Mouse (Mus musculus) spleen, postnatal 36 days (tissue): ENCODE results near the gene Elk4.

ENCODE experiments used
- DNase-seq, 2 experiments: peaks; one replicate each; pipeline ENCODE4 v3.0.0; 2022; ENCODE audit warnings: low spot score in 2 of 2, mixed read lengths in 1 of 2

Elk4 gene

DNA sequence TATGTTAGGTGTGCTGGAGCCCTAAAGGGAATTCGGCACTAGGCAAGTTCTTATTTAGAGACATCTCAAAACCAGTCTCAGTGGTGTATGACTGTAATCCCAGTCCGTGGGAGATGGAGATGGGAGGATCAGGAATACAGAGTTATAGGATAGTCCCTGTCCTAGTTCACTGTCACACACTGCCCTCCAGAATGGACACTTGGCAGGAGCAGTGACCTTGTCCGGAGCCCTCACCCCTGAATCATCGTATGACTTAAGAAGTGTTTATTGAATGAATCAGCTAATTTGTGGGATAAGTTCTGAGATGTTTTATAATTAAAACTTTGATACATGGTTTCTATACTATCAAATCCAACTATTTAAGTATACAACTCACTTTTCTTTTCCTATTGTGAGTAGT lies 55.7 kb downstream of the Elk4 start:
- no peak for DNase-seq

DNA sequence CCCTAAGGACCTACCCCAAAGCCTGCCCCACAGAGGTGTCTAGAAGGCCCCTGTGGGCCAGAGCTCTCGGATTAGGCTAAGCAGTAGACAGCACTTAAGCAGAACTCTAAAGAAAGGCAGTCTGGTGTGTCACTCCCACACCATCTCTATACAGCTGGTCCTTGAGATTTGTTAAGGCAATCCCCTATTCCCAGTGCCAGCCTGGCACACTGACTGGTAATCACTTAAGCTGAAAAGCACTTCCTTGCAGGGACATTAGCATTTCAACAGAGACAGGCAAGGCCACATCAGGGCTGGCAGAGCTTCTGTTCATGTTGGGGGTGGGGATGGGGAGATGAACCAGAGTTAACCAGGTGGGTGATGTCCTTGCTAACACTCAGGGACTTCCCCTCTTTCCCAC lies 57.6 kb downstream of the Elk4 start:
- DNase-seq: no peak

DNA sequence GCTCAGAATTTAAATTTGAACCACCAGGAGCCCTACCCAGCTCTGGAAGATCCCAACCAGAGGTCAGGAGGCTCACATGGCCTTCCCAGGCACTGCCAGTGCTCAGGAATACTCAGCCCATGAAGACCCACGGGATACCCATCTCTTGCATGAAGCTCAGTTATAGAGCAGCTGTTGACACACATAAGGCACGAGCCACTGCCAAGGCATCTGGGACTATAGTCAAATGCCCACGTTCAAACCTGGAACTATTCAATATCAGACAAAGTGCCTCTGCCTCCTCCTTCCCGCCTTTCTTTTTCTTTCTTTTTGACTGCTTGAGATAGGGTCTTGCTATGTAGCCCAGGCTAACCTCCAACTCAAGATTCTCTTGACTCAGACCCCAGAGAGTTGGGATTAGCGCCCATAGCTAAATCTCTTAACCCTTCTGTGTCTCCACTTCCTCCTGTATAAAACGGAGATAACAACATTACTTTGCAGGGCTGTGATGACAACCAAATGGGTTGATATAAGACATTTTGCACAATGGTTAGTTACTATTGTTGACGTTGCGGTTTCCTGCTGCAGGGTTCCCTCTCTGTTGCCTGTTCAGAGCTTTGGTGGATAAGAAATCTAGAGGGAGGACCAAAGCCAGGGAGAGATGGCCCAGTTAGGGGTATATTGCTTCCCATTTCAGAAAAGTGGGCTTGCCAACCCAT lies 58.2 kb downstream of the Elk4 start:
- DNase-seq: no peak

DNA sequence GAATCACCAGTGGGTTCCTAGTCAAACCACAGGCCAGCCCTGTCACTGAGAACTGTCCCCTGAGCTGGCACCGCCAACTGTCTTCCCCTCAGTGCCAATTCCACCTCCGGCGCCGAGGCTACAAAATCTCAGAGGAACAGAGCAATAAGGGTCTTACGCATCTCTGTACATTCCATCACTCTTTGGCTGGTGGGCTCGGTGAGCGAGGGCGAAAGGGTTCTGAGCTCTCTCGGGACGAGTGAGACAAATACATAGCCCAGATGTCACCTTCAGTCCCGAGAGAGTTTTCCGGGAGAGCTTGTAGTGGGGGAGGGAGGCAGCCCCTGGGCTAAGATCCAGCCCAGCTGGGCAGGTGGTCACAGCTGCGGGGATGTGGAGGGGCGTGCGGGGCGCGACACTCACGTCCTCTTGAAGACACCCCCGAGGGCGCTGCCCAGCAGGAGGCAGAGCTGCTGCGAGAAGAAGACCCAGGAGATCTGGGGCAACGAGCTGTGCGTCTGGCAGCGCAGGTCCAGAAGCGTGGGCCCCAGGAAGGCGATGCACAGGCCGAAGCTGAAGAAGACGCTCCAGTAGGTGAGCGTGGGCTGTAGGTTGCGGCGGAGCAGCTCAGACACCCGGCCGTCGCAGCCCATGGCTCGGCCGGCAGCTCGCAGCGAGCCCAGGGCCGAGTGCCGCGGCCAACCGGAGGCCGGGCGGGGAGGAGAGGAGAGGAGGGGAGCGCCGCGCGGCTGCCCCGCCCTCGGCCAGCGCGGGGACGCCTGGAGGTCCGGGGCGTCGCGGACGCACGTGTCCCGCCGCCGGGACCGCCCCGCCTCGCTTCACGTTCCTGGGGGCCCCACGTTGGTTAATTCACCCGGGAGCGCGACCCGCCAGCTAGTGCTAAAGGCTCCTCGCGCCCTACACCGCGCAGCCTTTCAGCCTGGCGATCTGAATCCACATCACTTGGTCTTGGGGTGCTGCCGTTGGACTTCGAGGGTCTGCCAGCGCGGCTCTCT lies 60.2 kb downstream of the Elk4 start, which contains the start of gene Mfsd4a:
TSS of gene Mfsd4a (minus strand) at position 802 of the 995 bp plus-strand sequence.
- peak; percentile 27 to 30 for DNase-seq

DNA sequence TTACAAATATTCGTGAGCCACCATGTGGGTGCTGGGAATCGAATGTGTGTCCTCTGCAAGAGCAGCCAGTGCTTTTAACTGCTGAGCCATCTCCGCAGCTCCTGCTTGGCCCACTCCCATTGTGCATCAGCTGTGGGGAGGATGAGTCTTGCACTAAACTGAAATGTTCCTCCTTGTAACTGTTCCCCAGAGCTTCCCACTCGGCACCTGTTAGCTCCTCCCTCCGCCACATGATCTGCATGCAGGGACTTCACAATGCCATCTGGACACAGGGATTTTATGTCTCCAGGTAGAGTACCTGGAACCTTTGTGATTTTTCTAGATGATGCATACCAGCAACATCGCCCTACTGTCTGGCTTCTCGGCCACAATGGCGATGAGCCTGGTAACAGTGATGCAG lies 62.0 kb downstream of the Elk4 start:
- DNase-seq: no peak

DNA sequence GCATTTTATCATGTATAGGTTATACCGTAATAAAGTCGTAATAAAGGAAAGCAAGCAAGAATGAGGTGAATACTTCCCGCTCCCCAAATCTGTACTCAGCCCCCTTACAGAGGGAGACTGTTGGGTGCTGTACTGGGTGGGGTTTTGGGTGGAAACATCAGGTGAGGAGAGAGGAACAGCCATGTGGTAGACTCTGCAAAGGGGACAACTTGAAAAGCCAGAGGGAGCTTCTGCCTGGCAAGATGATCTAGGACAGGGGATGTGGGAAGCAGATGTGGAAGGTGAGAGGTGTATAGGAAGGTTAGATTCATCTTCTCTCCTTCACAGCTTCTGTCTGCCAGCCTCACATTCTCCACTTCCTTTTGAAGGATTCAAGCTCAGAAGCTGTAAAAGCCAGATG lies 63.3 kb downstream of the Elk4 start:
- no peak for DNase-seq

DNA sequence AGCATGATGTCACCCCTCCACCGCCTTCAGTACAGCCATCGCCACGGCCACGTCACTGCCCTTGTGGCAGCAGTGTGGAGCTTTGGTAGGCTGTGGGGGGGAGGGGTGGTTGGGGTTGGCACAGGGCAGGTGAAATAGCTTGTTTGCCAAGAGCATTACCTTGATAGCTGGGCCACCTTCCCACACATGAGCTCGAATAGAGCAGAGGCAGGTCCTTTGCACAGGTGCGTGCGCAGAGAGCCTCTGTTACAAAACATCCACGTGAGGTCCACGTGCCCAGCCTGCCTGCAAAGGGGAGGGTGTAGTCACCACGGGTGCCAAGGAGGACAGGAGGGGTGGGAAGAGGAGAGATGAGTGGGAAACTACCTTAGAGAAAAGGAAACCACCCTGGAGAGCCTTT lies 68.2 kb downstream of the Elk4 start:
- no peak for DNase-seq

DNA sequence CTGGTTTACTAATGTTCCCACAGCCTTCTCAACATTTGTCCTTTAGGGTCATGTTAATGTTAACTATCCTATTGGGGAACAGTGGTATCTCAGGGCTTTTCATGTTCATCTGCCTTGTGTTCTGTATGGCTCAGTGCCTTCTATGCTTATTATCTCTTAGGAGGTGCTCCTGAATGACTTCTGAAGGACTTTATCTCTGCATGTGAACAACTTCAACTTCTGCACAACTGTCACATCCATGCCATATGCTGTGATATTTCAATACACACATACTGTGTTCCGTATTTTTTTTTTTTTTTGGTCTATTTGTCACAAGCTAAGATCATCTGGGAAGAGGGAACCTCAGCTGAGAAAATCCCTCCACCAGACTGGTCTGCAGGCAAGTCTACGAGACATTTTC lies 71.0 kb downstream of the Elk4 start:
- DNase-seq: no peak
